Mouse (Mus musculus): ENCODE data around the gene Serpina9.
"Not testable (repeated sequence)": the region's sequence is repeated elsewhere in the genome, so short reads cannot be mapped to it uniquely, and the experiment has no call there.

The Serpina9 gene

GRCm38 (mm10) chr12:103989857-103990256 lies 23.7 kb downstream of the Serpina9 start, which contains the start of gene Serpina11:
TSS of gene Serpina11 (minus strand) at chr12:103989957.
- DNase-seq (ENCODE audit: low spot score in 2 of 2): no peak

- no peak for DNase-seq (ENCODE audit: low spot score in 2 of 2)
Measured at GRCm38 (mm10) chr12:103989514-103989767, 24.1 kb downstream of the Serpina9 start.

GRCm38 (mm10) chr12:103988754-103989513 lies 24.6 kb downstream of the Serpina9 start:
- no peak for DNase-seq (ENCODE audit: low spot score in 2 of 2)

DNA sequence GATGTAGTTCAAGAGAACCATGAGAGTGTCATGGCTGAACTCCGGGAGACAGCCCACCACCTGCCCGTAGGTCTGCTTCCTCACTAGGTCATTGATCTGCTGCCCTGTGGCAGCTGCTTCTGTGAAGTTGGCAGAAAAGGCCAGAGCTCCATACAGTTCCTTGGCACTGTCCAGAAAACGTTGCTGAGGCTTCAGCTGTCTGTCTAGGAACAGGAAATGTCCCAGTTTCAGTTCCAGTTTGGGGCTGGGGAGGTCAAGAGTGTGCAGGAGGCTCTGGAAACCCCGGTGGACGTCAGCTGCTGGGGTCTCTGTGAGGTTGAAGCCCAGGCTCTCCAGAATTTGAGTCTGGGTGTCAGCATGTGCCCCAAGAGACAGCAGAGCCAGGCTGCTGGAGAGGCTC lies 27.7 kb downstream of the Serpina9 start:
- no peak for DNase-seq (ENCODE audit: low spot score in 2 of 2)

DNA sequence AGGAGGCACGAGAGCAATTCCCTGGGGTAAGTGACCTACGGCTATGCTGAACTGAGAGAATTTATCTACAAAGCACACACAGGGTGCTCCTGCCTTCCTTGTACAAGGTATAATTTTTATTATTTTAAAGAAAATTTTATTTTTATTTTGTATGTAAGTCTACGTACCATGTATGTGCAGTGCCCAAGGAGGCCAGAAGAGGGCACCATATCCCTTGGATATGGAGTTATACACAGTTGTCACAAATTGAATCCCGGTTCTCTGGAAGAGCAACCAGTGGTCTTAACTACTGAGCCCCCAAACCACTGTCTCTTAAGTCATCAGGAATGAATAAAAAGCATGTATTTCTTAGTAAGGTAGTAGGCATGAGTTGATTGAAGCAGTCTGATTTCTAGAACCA lies 28.6 kb downstream of the Serpina9 start:
- DNase-seq (ENCODE audit: low spot score in 2 of 2): no peak

DNA sequence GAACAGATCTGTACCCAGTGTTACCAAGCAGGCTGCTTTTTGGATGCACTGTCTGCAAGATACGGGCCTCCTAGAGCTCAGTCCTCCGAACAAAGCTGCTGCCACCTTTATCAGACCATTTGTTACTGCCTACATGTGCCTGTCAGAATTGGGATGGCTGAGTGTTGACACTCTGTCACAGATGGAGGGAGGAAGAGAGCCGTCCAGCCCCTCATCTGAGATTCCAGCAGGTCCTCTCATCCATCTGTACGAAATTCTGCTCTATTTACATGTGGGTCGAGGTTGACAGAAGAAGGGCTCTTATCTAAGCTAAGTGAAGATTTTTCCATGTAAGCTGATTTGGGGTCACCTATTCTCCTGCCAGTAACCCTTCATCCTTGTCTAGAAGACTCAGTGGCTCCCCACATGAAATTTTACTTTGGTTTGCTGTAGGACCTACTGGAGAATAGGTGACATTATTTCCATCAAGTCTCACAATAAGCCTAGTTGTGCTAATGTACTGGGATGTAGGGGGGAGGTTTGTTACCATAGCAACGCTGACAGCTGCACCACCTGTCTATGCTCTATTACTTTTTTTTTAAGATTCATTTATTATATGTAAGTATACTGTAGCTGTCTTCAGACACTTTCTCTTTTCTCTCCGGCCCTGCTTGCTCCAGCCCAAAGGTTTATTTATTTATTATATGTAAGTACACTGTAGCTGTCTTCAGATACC lies 31.8 kb downstream of the Serpina9 start:
- no peak for DNase-seq (ENCODE audit: low spot score in 2 of 2)

- DNase-seq (ENCODE audit: low spot score in 2 of 2): no peak
Measured at GRCm38 (mm10) chr12:103978294-103978693, 35.3 kb downstream of the Serpina9 start.

DNA sequence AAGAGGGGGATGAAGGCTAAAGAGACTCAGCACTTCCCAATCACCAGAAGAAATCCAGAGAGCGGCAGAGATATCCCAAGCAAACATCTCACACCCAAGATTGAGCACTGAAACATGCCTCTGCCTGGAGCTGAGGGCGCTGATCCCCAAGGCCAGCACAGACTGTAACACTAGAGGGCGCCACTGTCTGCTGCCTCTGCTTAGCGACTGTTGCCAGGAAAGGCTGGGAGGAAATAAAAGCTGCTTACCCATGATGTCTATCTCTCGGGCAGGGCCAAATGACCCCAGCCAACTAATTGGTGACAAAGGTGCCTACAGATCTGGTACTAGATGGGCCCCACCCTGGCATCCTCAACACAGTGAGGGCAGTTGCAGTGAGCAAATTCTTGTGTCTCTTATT lies 35.7 kb downstream of the Serpina9 start:
- no peak for DNase-seq (ENCODE audit: low spot score in 2 of 2)

DNA sequence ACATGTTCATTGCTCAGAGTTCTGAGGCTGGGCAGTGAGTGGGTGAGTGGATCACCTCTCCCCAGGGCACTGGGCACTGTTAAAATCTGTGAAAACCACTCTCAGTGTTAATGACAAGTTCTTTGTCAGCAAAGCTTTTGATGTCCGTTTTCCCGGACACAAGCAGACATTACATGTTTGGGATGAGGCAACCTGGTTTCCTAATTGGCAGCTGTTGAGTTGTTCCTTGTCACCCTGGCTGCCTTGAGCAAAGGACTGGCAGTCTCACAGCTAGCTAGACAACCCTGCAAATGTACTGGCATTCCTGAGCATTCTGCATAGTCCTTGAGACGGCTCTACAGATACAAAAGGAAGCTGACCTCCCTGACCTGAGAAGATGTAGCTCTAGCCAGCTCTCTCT lies 36.5 kb downstream of the Serpina9 start:
- DNase-seq (ENCODE audit: low spot score in 2 of 2): no peak

GRCm38 (mm10) chr12:103971080-103971479 lies 42.5 kb downstream of the Serpina9 start:
- DNase-seq (ENCODE audit: low spot score in 2 of 2): no peak

GRCm38 (mm10) chr12:103969577-103970116 lies 43.9 kb downstream of the Serpina9 start:
- DNase-seq (ENCODE audit: low spot score in 2 of 2): no peak

- no peak for DNase-seq (ENCODE audit: low spot score in 2 of 2)
Measured at GRCm38 (mm10) chr12:103966761-103967160, 46.8 kb downstream of the Serpina9 start.

GRCm38 (mm10) chr12:103963288-103963687 lies 50.3 kb downstream of the Serpina9 start:
- no peak for DNase-seq (ENCODE audit: low spot score in 2 of 2)

DNA sequence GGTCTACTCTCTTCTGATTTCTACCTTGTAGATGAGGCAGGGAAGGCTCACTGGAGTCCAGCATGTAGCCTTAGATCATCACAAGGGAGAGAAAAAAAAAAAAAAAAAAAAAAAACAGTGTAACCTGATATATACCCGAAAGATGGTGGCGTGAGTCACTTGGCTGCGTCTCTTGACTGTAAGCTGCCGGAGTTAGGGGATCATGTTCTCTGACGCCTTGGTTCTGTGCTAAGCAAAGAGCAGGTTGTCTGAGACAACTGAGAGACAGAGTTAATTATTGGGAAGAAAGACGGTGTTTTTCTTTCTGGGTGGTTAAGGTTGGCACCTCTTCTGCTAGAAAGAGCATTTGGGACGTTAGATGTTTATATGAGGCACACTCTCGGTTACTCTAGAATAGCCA lies 50.7 kb downstream of the Serpina9 start:
- no peak for DNase-seq (ENCODE audit: low spot score in 2 of 2)

GRCm38 (mm10) chr12:103962337-103962736 lies 51.2 kb downstream of the Serpina9 start:
- no peak for DNase-seq (ENCODE audit: low spot score in 2 of 2)

GRCm38 (mm10) chr12:103961716-103962115 lies 51.8 kb downstream of the Serpina9 start:
- DNase-seq (ENCODE audit: low spot score in 2 of 2): no peak

DNA sequence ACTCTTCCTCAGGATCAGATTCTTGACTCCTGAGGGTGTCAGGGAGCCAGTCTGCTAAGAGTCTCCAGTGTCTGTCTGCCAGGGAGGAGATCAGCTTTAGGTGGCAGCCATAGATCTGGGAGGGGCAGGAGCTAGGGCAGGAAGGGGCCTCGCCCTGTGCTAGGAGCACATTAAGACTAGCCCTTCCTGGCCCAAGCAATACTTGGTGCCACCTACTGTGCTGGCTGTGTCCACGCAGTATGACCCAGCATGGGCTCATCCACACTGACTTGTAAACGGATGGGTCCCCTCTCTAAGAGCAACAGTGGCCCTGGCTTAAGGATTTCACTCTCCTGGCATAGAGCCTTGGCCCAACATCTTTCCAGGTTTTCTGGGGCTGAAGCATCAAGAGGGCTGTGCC lies 54.8 kb downstream of the Serpina9 start, which contains the start of gene Serpina1e:
Gene Serpina1e, minus strand, starts transcription at position 178 of the 400 bp plus-strand sequence.
- DNase-seq (ENCODE audit: low spot score in 2 of 2): no peak

DNA sequence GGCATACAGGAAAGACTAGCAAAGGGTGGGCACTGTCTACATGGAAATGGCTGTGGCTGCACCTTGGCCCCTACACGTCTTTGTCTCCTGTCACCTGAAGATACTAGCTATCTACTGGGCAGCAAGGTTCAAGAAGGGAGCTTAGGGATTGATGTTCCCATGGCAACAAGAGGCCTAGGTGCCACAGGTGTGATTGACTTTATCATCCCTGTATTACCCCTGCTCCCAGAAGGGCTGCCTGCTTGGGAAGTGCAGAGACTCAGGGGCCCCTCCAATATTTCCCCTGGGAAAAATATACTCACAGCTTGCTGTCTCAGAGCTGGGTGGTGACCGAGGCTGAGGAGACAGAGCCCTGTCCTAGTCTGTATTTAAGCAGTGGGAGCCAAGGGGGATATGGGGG lies 57.0 kb downstream of the Serpina9 start:
- DNase-seq (ENCODE audit: low spot score in 2 of 2): not testable (repeated sequence)

GRCm38 (mm10) chr12:103952972-103953371 lies 60.6 kb downstream of the Serpina9 start:
- DNase-seq (ENCODE audit: low spot score in 2 of 2): not testable (repeated sequence)

DNA sequence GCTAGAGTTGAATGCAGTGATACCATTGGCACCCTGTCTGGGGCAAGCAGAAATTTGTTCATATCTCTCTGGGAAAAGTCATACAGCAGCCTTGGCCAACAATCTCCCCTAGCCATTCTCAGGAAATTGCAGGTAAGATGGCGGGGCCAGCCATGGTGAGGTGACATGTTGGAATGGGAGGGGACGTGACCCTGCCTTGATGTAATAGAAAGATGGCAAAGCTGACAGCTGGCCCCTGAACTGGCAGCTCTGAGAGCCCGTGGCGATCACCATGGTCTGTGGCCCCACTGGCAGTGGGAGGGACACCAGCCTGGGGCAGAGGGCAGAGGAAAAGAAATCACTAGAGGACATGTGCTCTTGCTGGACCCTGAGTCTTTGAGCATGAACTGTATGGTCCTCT lies 67.3 kb downstream of the Serpina9 start:
- no peak for DNase-seq (ENCODE audit: low spot score in 2 of 2)
